Mouse (Mus musculus) ovary, adult 10 weeks (tissue): ENCODE data around the gene Prp2. TPM values are rescaled to one million over a fixed set of nuclear protein-coding genes. Genes with fewer than 3 reads are reported as not detected.

Experiments used
- polyA plus RNA-seq: library from polyadenylated mRNA; stranded (reverse); fragments of 350-450 nt; fragmentation: Illumina TruSeq; extraction: RNeasy Lipid Tissue Mini Kit (QIAGEN cat#74804); gene quantifications from one replicate; pipeline ENCODE4 v1.2.3, GENCODE M21; 2014

Prp2 gene
- not detected for polyA plus RNA-seq

GRCm38 (mm10) chr6:132595613-132596012 lies at the start of gene Prp2:
Gene Prp2, plus strand, starts transcription at chr6:132595913.

DNA sequence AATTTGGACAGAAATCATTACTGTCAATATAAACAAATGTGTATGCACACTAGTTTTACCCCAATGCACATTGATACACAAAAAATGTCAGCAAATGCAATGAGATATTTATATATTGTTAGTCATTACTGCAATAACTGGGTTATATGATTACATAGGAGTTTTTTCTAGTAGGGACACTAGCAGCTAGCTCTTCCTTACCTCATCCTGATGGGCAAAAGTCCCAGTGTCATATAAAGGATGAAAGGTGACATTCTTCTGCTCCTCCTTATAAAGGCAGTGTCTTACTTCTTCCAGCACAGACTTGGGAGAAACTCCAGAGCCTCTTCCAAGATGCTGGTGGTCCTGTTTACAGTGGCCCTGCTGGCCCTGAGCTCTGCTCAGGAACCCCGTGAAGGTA lies 26.2 kb upstream of the Prp2 start, which contains the start of gene Prh1:
Prh1 (plus strand) TSS at position 301 of the 400 bp plus-strand sequence.

Other genes with a start within 250 kb of the Prp2 start
- not detected for gene Gm8882, start 231.8 kb upstream of the Prp2 start, polyA plus RNA-seq
- not detected for gene Prh1, start 26.1 kb upstream of the Prp2 start, polyA plus RNA-seq
- not detected for gene A630073D07Rik, start 55.6 kb downstream of the Prp2 start, polyA plus RNA-seq
- not detected for gene Tas2r120, start 61.0 kb downstream of the Prp2 start, polyA plus RNA-seq
- not detected for gene Tas2r121, start 105.1 kb downstream of the Prp2 start, polyA plus RNA-seq
- gene Tas2r122, start 116.0 kb downstream of the Prp2 start, polyA plus RNA-seq = not detected
- not detected for gene Tas2r115, start 142.1 kb downstream of the Prp2 start, polyA plus RNA-seq
- not detected for gene Tas2r124, start 158.8 kb downstream of the Prp2 start, polyA plus RNA-seq
- not detected for gene Tas2r102, start 166.2 kb downstream of the Prp2 start, polyA plus RNA-seq
- gene Tas2r136, start 182.2 kb downstream of the Prp2 start, polyA plus RNA-seq = not detected
- not detected for gene Tas2r117, start 206.9 kb downstream of the Prp2 start, polyA plus RNA-seq